Mouse (Mus musculus): ENCODE results near the gene Adcy2.

DNA sequence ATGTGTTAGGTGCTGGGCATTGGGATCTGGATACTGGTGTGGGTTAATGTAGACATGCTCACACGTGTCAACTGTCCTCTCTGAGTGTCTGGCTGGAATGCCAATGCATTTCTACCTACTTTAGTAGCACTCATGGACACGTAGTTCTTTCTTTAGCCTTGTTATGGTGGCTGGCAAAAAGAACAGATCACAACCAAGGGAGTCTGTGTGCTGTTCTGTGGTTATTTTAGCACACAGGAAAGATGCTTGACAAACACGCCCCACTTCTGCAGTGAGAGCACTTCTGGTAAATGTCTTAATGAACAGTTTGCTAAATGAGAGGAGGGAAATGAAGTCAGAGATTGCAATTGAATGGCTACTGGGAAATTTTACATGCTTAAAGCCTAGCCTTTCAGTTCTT, 151.1 kb downstream of the Adcy2 start:
- TF ChIP-seq EP300 (IDR thresholded peaks at IDR 0.05; ENCODE audit: low read length): no peak
- TF ChIP-seq MAX (IDR thresholded peaks at IDR 0.05; ENCODE audit: low read length): no peak
- TF ChIP-seq E2F4 (IDR thresholded peaks at IDR 0.05; ENCODE audit: insufficient replicate concordance, low read depth, low read length): no peak
- TF ChIP-seq MEF2A (IDR thresholded peaks at IDR 0.05; ENCODE audit: borderline replicate concordance, low read depth, low read length): no peak
- no peak for TF ChIP-seq CTCF (conservative IDR thresholded peaks at IDR 0.05 in 1 of 2, IDR thresholded peaks at IDR 0.05 in 1 of 2; ENCODE audit: low read depth in 2 of 2, low read length in 2 of 2)
- TF ChIP-seq SMC3 (IDR thresholded peaks at IDR 0.05; ENCODE audit: low read depth, low read length): no peak
- no peak for TF ChIP-seq POLR2A (IDR thresholded peaks at IDR 0.05; ENCODE audit: low read depth, low read length)
- TF ChIP-seq POLR2AphosphoS2 (IDR thresholded peaks at IDR 0.05; ENCODE audit: low read depth, low read length): no peak
- TF ChIP-seq IRF4 (IDR thresholded peaks at IDR 0.05; ENCODE audit: low read depth, low read length): no peak
- TF ChIP-seq ZNF384 (IDR thresholded peaks at IDR 0.05; ENCODE audit: low read depth, low read length): no peak
- no peak for TF ChIP-seq USF2 (conservative IDR thresholded peaks at IDR 0.05; ENCODE audit: low read depth, low read length)
